Mouse (Mus musculus): Measurements from ENCODE around the gene Batf2.

DNA sequence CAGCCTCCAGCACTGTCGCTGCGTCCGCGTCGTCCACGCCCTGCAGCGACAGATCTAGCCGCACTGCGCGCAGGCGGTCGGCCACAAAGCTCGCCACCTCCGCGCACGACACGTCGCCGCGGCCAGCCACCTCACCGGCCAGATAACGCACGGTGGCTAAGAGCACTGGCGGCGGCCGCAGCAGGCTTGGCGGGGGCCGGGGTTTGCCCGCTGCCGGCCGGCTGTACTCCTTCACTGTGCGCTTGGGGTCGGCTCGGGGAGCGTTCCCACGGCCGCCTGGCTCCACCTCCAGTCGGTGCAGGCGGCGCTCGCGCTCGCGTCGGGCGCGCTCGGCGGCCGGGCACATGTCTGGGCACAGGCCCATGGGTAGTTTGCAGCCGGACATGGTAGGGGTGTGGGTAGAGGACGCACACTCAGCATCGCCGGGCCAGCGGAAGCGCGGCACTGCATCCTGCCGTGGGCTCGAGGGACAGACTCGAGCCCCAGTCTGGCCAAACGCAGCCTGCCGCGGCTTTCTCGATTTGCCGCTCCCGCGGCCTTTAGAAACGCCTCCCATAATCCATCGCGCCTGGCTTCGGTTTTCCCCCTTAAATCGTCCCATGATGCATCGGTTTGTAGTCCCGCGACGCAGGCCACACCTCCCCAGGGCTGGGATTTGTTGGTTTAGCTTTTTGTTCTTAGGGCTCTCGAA lies 22.7 kb upstream of the Batf2 start, which contains the start of gene Sac3d1:
- TF ChIP-seq CTCF (IDR thresholded peaks at IDR 0.05; ENCODE audit: control insufficient read depth, insufficient read depth, insufficient read length), result no peak
- TF ChIP-seq MAX (IDR thresholded peaks at IDR 0.05), result peak; percentile 67
- no peak for TF ChIP-seq USF1 (IDR thresholded peaks at IDR 0.05; ENCODE audit: low read depth)
- no peak for TF ChIP-seq MYOD1 (IDR thresholded peaks at IDR 0.05; ENCODE audit: control insufficient read depth, insufficient read length, low read depth)
- no peak for TF ChIP-seq CEBPB (IDR thresholded peaks at IDR 0.05; ENCODE audit: low read depth)

All from C2C12 (cell line).